Mouse (Mus musculus) heart, embryonic 14.5 days (tissue): ENCODE measurements around the gene Umod. TPM values are rescaled to one million over a fixed set of nuclear protein-coding genes. Genes with fewer than 3 reads are reported as not detected.

Experiments
- ATAC-seq: fragments of 200-750 bp; cut with Nextera tagmentation; 2 replicates; pipeline ENCODE4 v1.8.0; 2017; ENCODE audit warnings: low read depth, moderate TSS enrichment; ENCODE audit not compliant: insufficient number of reproducible peaks, insufficient read depth, low FRiP score
- H3K27ac ChIP-seq, 2 experiments: fragments of 200-500 bp in 1 of 2; fragments of 300-500 bp in 1 of 2; sonication (generic) in 1 of 2; replicated peaks in 1 of 2; 2 replicates each; pipeline ENCODE4 v1.5.1; 2012 to 2014; ENCODE audit warnings: low read depth in 2 of 2, low read length in 2 of 2, control low read depth in 1 of 2, mild to moderate bottlenecking in 1 of 2, mixed read lengths in 1 of 2; ENCODE audit not compliant: control insufficient read depth in 1 of 2, insufficient read depth in 1 of 2
- H3K27me3 ChIP-seq: fragments of 300-500 bp; sonication (generic); 2 replicates; pipeline ENCODE4 v1.6.1; 2014; ENCODE audit warnings: mild to moderate bottlenecking, low read length, control low read depth; ENCODE audit not compliant: control insufficient read depth, insufficient read depth
- H3K36me3 ChIP-seq: fragments of 300-500 bp; sonication (generic); 2 replicates; pipeline ENCODE4 v1.6.1; 2014; ENCODE audit warnings: mild to moderate bottlenecking, control low read depth, low read length, mixed read lengths; ENCODE audit not compliant: control insufficient read depth, insufficient read depth
- H3K4me1 ChIP-seq, 2 experiments: fragments of 200-500 bp in 1 of 2; fragments of 300-500 bp in 1 of 2; sonication (generic) in 1 of 2; 2 replicates each; pipeline ENCODE4 v1.6.1; 2012 to 2014; ENCODE audit warnings: low read length in 2 of 2, control low read depth in 1 of 2, mixed read lengths in 1 of 2; ENCODE audit not compliant: control insufficient read depth in 2 of 2, insufficient read depth in 2 of 2
- H3K4me2 ChIP-seq: fragments of 300-500 bp; sonication (generic); 2 replicates; pipeline ENCODE4 v1.6.1; 2014; ENCODE audit warnings: mild to moderate bottlenecking, low read length
- H3K4me3 ChIP-seq, 2 experiments: fragments of 200-500 bp in 1 of 2; fragments of 300-500 bp in 1 of 2; sonication (generic) in 1 of 2; 2 replicates each; pipeline ENCODE4 v1.5.1; 2012 to 2014; ENCODE audit warnings: low read length in 2 of 2, mild to moderate bottlenecking in 2 of 2, control low read depth in 1 of 2, low read depth in 1 of 2, moderate library complexity in 1 of 2; ENCODE audit not compliant: control insufficient read depth in 1 of 2, insufficient read depth in 1 of 2
- H3K9ac ChIP-seq: fragments of 300-500 bp; sonication (generic); 2 replicates; pipeline ENCODE4 v1.6.1; 2014; ENCODE audit warnings: mild to moderate bottlenecking, low read length
- H3K9me3 ChIP-seq: fragments of 300-500 bp; sonication (generic); 2 replicates; pipeline ENCODE4 v1.6.1; 2016; ENCODE audit warnings: low read length, control low read depth; ENCODE audit not compliant: control insufficient read depth
- WGBS: fragments of 180-500 bp; shearing (Covaris S2); extraction: QIAGEN DNeasy Blood & Tissue Kit; methylation state at CpG from one replicate; pipeline ENCODE4 v1.1.7; 2014; 5-methylcytosine and 5-hydroxymethylcytosine counted together
- polyA plus RNA-seq: library from polyadenylated mRNA; unstranded; fragments of >200 nt; fragmentation: Nextera tagmentation; extraction: Ambion mirVana; gene quantifications from 2 replicates; pipeline ENCODE4 v1.2.1, GENCODE M21; 2014

Umod gene
- polyA plus RNA-seq, 1 experiment from 2014 or later: not detected

DNA sequence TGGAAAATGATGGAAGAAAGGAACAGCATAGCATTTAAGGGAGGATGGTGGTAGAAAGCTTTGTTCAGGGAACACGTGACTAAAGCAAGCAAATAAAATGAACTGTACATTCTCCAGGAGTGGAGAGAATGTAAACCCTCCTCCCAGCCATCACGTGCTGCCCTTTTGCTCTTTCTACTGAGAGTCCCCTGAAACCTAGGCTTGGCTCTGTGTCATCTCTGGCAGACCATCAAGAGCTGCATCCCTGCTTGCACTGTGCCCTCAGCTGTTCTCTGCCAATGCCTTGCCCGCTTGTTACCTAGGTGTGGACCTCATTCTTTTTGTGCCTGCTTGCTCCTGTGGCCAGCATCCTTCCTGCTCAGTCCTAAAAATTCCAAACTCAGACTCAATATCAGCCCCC, 42.7 kb upstream of the Umod start:
- no peak for ATAC-seq
- Histone ChIP-seq H3K4me3 (no peak overlapping the region), H3K4me1 (no peaks in the 10 kb centered on the region), H3K27ac (no peak overlapping the region), H3K36me3 (no peaks in the 10 kb centered on the region), H3K27me3 (no peaks in the 10 kb centered on the region), H3K9me3 (no peaks in the 10 kb centered on the region), H3K4me2 (no peak overlapping the region), H3K9ac (no peak overlapping the region)
- WGBS: 64% methylated on average over 3 of the region's 3 CpGs

DNA sequence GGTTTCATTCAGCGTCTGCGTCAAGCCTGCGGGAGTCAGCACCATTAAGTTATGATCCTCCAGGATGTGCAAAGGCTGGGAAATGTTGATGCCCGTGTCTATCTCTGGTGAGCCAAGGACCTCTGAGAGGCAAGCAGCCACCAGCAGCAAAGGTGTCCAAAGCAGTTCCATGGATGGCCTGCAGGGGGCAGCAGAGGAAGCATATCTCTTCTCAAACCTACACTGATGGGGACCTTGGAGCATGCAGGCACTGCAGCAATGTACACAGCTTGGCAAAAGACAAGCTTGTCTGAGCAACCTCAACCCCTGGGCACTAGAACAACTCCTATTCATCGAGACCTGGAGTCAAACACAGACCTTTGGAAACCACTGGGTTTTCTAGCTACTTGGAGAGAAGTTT, 40.6 kb upstream of the Umod start:
- Histone ChIP-seq H3K27me3 (no peaks in the 10 kb centered on the region; the same call in 1 of the 2 replicates), H3K4me3 (no peak overlapping the region), H3K36me3 (no peaks in the 10 kb centered on the region), H3K9ac (no peak overlapping the region), H3K27ac (no peak overlapping the region), H3K4me1 (no peaks in the 10 kb centered on the region), H3K9me3 (no peaks in the 10 kb centered on the region), H3K4me2 (no peak overlapping the region)
- WGBS: 39% methylated on average over 5 of the region's 5 CpGs
- ATAC-seq: no peak

DNA sequence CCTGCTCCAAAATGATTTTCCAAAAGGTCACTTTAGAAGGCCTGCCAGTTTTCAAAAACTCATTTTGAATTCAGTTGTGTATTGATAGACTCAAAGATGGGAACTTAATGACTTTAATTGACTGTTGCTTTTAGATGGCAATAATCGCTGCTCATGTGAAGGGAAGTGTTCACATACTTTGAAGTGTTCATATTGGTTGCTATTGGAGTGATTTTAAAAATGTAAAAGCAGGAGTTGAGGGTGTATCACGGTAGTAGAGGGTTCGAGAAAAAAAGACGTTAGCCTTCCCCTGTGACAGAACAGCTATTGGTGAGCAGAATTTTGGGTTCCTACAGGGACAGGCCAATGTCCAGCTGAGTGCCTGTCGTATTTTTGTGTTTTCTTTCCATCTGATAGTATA, 40.1 kb upstream of the Umod start, which contains the start of gene Acsm5:
Gene Acsm5, plus strand, starts transcription at position 301 of the 400 bp plus-strand sequence.
- Histone ChIP-seq H3K36me3 (no peaks in the 10 kb centered on the region), H3K27me3 (no peaks in the 10 kb centered on the region; the same call in 1 of the 2 replicates), H3K9ac (no peak within 1 kb of the TSS), H3K9me3 (no peaks in the 10 kb centered on the region), H3K27ac (no peak within 1 kb of the TSS), H3K4me1 (no peaks in the 10 kb centered on the region), H3K4me2 (no peak within 1 kb of the TSS), H3K4me3 (no peak within 1 kb of the TSS)
- ATAC-seq: no peak
- 60% methylated on average over 5 of the region's 5 CpGs for WGBS

DNA sequence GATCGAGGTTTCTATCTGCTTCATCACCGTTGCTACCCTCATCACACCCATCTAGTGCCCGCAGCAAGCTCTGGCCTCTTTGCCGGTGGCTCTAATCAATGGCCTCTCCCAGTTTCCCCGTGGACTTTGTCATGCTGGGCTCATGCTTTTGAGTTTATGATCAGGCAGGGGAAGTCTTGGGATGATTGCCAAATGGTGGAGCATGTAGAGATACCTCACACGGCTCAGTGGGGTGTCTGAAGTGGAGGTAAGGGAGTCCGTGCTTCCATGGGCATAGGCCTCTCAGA, 37.1 kb upstream of the Umod start:
- 70% methylated on average over 7 of the region's 7 CpGs for WGBS
- no peak overlapping the region for H3K9ac ChIP-seq
- H3K4me3 ChIP-seq: no peak overlapping the region
- H3K4me1 ChIP-seq: no peaks in the 10 kb centered on the region
- no peak for ATAC-seq
- H3K4me2 ChIP-seq: no peak overlapping the region
- no peaks in the 10 kb centered on the region for H3K36me3 ChIP-seq
- H3K9me3 ChIP-seq: no peaks in the 10 kb centered on the region
- no peaks in the 10 kb centered on the region; the same call in 1 of the 2 replicates for H3K27me3 ChIP-seq
- H3K27ac ChIP-seq: no peak overlapping the region

DNA sequence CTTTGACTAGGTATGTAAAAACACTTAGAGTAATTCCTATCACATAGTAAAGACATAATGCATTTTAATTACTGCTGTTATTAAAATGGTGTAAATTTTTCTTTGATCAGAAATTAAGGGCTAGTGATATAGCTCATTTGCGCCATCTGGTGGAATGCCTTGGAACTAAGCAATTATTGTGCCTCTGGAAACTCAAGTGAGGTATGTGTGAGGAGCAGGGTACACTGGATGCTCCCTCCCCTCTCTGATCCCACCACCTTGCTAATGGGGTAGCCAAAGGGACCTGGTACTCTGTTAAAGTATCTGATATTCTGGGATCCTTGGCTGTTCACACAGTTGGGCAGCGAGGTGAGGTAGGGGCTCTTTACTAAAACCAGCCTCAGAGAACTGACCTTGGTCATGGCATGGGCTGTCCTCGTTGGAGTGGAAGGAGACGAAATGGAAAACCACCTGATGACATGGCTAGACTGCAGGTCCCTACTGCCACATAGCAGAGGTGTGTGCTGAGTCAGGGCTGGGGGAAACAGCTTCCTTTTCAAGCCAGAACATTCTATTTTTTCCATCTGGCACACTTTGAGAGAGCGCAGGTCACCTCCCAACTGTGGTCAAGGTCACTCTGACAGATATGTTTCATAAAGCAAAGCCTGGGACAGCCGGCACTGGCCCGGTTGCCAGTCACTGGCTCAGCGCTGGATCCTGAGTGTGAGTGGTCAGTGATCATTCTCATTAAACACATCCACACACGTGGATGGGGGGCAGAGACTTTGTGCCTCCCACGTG, 36.6 kb upstream of the Umod start:
- ATAC-seq: no peak
- H3K9ac ChIP-seq: no peak overlapping the region
- no peaks in the 10 kb centered on the region for H3K9me3 ChIP-seq
- no peaks in the 10 kb centered on the region; the same call in 1 of the 2 replicates for H3K27me3 ChIP-seq
- no peak overlapping the region for H3K4me3 ChIP-seq
- no peaks in the 10 kb centered on the region for H3K4me1 ChIP-seq
- 51% methylated on average over 10 of the region's 10 CpGs for WGBS
- H3K36me3 ChIP-seq: no peaks in the 10 kb centered on the region
- H3K27ac ChIP-seq: no peak overlapping the region
- H3K4me2 ChIP-seq: no peak overlapping the region

DNA sequence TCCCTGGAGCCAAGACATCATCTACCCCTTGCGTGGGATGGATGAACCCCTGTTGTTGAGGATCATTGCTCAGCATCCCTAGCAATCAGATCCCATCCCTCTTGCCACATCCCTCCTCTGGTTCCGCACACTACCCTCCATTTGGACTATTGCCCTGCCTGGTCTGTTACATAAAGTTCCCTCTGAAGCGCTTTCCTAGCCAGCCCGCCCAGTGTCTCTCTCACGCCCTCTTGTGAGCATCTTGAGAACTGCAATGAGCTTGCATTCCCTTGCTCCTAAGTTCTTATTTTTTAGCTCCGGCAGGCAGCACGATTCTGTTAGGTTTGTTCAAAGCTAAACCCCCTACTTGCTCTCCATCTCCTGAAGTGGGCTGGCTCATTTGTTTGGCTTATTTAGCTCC, 34.0 kb upstream of the Umod start:
- Histone ChIP-seq H3K4me3 (no peak overlapping the region), H3K4me2 (no peak overlapping the region), H3K36me3 (no peaks in the 10 kb centered on the region), H3K27me3 (no peaks in the 10 kb centered on the region; the same call in 1 of the 2 replicates), H3K9me3 (no peaks in the 10 kb centered on the region), H3K27ac (no peak overlapping the region), H3K4me1 (no peaks in the 10 kb centered on the region), H3K9ac (no peak overlapping the region)
- no peak for ATAC-seq
- WGBS: 24% methylated on average over 7 of the region's 7 CpGs

DNA sequence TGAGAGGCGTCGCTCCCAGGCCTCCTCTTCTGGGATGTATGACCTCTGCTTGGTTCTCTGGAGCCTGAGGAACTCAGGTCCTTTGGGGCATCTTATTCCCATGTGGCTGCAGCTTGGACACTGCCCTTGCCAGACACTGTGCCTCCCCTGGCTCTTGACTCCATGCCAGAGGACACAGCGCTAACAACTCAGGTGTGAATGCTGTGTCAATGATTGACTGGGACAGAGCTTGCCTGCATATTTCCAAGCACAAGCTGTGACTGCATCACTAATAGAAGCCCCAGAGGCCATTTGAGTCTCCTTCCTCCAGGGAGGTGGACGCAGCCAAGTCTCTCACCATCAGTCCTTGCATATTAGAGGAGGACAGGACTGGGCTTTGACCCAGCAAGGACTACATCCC, 32.1 kb upstream of the Umod start:
- Histone ChIP-seq H3K9ac (no peak overlapping the region), H3K36me3 (no peaks in the 10 kb centered on the region), H3K9me3 (no peaks in the 10 kb centered on the region), H3K27me3 (no peaks in the 10 kb centered on the region; the same call in 1 of the 2 replicates), H3K4me3 (no peak overlapping the region), H3K4me1 (no peaks in the 10 kb centered on the region), H3K27ac (no peak overlapping the region), H3K4me2 (no peak overlapping the region)
- 79% methylated on average over 4 of the region's 4 CpGs for WGBS
- ATAC-seq: no peak
